Mouse (Mus musculus): ENCODE data around the gene Taf4. TPM values are rescaled to one million over a fixed set of nuclear protein-coding genes. Genes with fewer than 3 reads are reported as not detected.

Taf4 gene
- polyA plus RNA-seq, 1 experiment from 2014 or later, result 2.0 TPM

DNA sequence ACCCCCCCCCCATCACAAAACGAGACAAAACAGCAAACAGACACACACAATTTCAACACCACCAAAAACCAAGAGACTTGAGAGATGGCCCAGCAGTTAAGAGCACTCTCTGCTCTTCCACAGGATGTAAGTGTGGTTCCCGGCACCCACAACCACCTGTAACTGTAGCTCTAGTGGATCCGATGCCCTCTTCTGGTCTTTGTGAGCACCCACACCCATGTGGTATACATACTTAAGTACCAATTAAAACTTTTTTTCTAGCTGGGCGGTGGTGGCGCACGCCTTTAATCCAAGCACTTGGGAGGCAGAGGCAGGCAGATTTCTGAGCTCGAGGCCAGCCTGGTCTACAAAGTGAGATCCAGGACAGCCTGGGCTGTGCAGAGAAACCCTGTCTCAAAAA, 34.2 kb upstream of the Taf4 start:
- Histone ChIP-seq H3K27ac (no peak overlapping the region), H3K9me3 (replicated peaks) (no peaks in the 10 kb centered on the region), H3K4me3 (replicated peaks) (no peak overlapping the region), H3K4me1 (replicated peaks) (no peaks in the 10 kb centered on the region), H3K9ac (no peak overlapping the region), H3K36me3 (no peaks in the 10 kb centered on the region), H3K27me3 (peaks cover 8% of the 10 kb centered on the region; the same call in 1 of the 2 replicates), H3K4me2 (no peak overlapping the region)
- DNase-seq, result no peak
- no peak for ATAC-seq (ENCODE audit: low read depth)
- WGBS (ENCODE audit: insufficient replicate concordance), result 87% methylated on average over 7 of the region's 7 CpGs

DNA sequence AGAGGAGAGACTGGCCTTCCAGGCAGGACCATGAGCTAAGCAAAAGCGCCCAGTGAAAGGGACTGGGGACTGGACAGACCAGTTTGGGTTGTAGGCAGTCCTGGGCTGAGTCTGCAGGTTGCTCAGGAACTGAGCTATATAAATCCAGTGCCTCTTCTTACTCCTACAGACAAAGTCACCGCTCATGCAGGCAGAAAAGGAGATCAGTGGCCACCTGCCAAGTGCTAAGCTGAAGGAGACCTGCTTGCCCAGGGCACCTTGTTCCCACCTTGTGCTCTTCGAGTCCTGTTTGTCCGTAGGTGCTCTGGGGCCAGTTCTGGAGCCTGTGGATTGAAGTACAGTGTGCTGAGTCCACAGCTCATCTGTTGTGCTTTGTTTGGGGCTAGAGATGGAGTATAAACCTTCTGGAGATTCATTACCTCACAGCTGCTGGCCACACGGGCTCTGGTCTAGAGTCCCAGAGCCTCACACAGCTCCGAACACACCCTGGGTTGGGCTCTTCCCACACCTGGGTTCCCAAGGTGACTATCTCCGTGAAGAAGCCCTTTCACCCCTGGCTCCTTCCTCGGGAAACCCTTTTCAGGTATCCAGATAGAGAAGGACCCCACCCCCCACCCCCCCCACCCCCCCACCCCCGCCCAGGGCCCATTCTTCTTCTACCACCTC, 30.0 kb upstream of the Taf4 start:
- Histone ChIP-seq H3K4me2 (no peak overlapping the region), H3K9ac (no peak overlapping the region), H3K4me1 (replicated peaks) (no peaks in the 10 kb centered on the region), H3K4me3 (replicated peaks) (no peak overlapping the region), H3K9me3 (replicated peaks) (no peaks in the 10 kb centered on the region), H3K36me3 (no peaks in the 10 kb centered on the region), H3K27me3 (peaks cover 12% of the 10 kb centered on the region; the same call in 1 of the 2 replicates), H3K27ac (no peak overlapping the region)
- 39% methylated on average over 8 of the region's 9 CpGs for WGBS (ENCODE audit: insufficient replicate concordance)
- ATAC-seq (ENCODE audit: low read depth) (no peak), DNase-seq (no peak)

DNA sequence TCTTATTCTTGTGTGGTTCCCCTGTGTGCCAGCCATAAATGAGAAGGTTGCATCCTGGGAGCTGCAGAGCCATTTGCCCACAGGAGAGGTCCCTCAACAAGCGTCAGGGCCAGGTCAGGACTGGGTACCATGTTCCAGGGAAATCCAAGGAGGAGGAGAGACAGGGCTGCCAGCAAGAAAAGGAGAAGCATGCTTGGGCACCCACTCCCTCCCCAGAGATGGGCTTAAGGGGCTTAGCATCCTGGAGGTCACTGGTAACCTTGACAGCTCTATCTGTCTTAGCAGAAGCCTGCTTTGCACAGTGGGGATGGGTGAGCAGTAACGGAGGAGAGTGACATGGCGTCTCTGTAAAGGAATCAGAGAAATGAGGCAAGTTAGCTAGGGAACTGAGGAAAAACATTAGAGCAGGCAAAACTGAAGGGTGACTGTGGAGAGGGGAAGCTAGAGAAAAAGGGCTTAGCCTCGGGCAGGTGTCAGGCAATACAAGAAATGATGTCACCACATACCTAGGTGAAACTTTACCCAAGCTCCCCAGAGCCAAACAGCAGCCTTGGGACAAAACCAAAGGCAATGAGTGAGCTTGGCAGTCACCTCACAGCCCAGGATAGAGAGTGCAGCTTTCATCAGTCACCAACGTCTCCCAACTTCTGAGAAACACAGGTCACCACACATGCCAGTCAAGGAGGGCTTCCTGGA, 29.4 kb upstream of the Taf4 start:
- Histone ChIP-seq H3K4me2 (no peak overlapping the region), H3K4me3 (replicated peaks) (no peak overlapping the region), H3K36me3 (no peaks in the 10 kb centered on the region), H3K27ac (no peak overlapping the region), H3K27me3 (peaks cover 12% of the 10 kb centered on the region; the same call in 1 of the 2 replicates), H3K9ac (no peak overlapping the region), H3K9me3 (replicated peaks) (no peaks in the 10 kb centered on the region), H3K4me1 (replicated peaks) (no peaks in the 10 kb centered on the region)
- WGBS (ENCODE audit: insufficient replicate concordance), result 36% methylated on average over 5 of the region's 5 CpGs
- ATAC-seq (ENCODE audit: low read depth) (no peak), DNase-seq (no peak)

DNA sequence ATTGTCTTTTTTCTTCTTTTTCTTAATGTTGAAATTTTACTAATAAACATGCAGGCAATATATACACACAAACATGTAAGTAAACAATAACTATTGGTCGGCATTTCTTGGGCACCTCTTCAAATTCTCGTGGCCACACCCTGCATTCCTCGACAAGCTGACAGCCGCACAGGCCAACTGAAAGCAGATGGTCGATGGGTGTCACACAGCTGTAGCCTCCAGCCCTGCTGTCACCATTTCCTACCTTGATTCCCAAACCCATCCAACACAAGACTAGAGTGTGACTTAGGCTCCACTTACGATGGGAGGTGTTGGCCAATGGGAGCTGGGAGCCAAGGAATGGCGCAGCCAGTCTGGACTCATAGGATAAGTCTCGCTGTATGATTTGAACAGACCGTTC, 25.2 kb upstream of the Taf4 start:
- DNase-seq (no peak), ATAC-seq (ENCODE audit: low read depth) (no peak)
- Histone ChIP-seq H3K4me3 (replicated peaks) (no peak overlapping the region), H3K9me3 (replicated peaks) (no peaks in the 10 kb centered on the region), H3K4me2 (no peak overlapping the region), H3K36me3 (no peaks in the 10 kb centered on the region), H3K9ac (no peak overlapping the region), H3K27ac (no peak overlapping the region), H3K4me1 (replicated peaks) (no peaks in the 10 kb centered on the region), H3K27me3 (peaks cover 12% of the 10 kb centered on the region; the same call in 1 of the 2 replicates)
- WGBS (ENCODE audit: insufficient replicate concordance), result 76% methylated on average over 9 of the region's 9 CpGs

DNA sequence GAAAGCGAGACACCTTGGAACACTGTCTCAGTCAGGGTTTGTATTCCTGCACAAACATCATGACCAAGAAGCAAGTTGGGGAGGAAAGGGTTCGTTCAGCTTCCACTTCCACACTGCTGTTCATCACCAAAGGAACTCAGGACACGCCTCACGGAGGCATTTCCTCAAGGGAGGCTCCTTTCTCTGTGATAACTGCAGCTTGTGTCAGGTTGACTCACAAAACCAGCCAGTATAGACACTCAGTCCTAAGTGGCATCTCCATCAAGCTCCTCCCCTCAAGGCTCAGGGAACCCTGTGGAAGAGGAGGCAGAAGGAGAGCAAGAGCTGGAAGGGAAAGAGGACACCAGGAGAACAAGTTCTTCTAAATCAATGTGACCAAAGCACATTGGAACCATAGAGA, 22.0 kb upstream of the Taf4 start:
- Histone ChIP-seq H3K27ac (no peak overlapping the region), H3K36me3 (no peaks in the 10 kb centered on the region), H3K4me3 (replicated peaks) (no peak overlapping the region), H3K9ac (no peak overlapping the region), H3K27me3 (no peaks in the 10 kb centered on the region), H3K4me1 (replicated peaks) (no peaks in the 10 kb centered on the region), H3K4me2 (no peak overlapping the region), H3K9me3 (replicated peaks) (no peaks in the 10 kb centered on the region)
- DNase-seq, result no peak
- no peak for ATAC-seq (ENCODE audit: low read depth)
- WGBS (ENCODE audit: insufficient replicate concordance), result 38% methylated on average over 4 of the region's 4 CpGs

DNA sequence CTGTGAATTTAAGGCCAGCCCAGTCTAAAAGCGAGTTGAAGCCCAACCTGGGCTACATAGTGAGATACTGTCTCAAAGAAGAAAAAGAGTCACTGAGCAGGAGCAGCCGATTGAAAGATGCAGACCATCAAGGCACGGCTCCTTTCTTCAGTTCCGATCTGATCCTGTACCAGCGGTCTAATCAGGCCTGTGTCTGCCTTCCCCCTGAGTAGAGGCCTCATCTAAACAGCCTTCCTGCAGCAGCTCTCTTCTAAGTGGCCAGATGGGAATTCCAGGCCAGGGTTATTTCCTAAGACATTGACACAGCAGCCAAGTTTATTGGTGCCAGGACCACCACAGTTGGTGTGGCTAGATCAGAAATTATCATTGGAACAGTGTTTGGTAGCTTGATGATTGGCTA, 16.6 kb upstream of the Taf4 start:
- no peaks in the 10 kb centered on the region for H3K4me1 ChIP-seq (replicated peaks)
- H3K4me3 ChIP-seq (replicated peaks), result no peak overlapping the region

DNA sequence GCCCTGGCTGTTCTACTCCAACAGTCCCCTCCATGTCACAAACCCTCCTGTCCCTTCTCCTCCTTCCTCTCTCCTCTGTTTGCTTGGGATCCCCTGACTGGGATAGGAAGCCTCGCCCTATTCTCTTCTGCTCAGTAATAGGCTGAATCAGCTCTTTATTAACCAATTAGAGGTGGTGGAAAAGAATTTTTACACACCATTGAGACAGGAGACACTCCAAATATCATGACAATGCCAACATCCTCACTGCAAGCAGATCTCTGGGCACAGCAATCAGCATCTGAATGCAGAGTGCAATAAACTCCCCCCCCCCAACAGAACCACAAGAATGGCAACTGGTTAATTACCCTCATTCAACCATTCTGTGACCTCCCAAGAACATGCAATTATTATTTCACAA, 12.7 kb upstream of the Taf4 start:
- Histone ChIP-seq H3K4me1 (replicated peaks) (no peaks in the 10 kb centered on the region), H3K9ac (no peak overlapping the region), H3K27me3 (no peaks in the 10 kb centered on the region), H3K27ac (no peak overlapping the region), H3K4me3 (replicated peaks) (no peak overlapping the region), H3K9me3 (replicated peaks) (no peaks in the 10 kb centered on the region), H3K36me3 (no peaks in the 10 kb centered on the region), H3K4me2 (no peak overlapping the region)
- DNase-seq (no peak), ATAC-seq (ENCODE audit: low read depth) (no peak)
- WGBS (ENCODE audit: insufficient replicate concordance), result 60% methylated on average over 1 of the region's 1 CpGs

More for the DNA sequence above, 16.6 kb upstream of the Taf4 start:
- H3K9me3 ChIP-seq (replicated peaks), result no peaks in the 10 kb centered on the region
- H3K4me2 ChIP-seq, result no peak overlapping the region
- no peak overlapping the region for H3K27ac ChIP-seq
- no peak overlapping the region for H3K9ac ChIP-seq
- ATAC-seq (ENCODE audit: low read depth) (no peak), DNase-seq (no peak)
- no peaks in the 10 kb centered on the region for H3K36me3 ChIP-seq
- 75% methylated on average over 5 of the region's 5 CpGs for WGBS (ENCODE audit: insufficient replicate concordance)
- H3K27me3 ChIP-seq, result no peaks in the 10 kb centered on the region

DNA sequence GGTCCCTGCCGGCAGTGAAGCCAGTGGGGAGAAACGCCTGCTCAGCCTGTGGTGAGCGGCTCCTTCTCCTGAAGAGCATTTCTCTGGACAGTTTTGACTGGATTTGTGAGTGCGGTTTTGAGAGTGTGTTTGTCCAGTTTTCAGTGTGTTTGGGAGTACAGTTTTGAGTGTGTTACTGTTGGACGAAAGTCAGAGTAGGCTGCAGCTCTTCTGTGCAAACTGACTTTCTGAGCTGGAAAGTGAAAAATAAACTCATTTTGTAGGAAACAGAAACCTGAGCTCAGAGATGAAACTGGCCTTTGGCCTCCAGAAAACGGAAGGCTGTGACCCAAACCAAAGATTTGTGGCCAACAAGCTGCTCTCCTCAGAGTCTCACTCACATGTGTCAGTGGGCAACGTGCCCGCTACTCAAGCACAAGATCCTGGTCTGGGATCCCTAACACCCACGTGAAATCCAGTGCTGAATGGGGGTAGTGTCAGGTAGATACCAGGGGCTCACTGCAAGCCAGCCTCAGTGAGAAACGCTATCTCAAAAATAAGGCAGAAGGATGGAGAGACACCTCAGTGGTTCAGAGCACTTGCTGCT, 10.1 kb upstream of the Taf4 start:
- H3K27me3 ChIP-seq, result no peaks in the 10 kb centered on the region
- DNase-seq, result no peak
- H3K9ac ChIP-seq, result no peak overlapping the region
- H3K27ac ChIP-seq, result no peak overlapping the region
- ATAC-seq (ENCODE audit: low read depth), result no peak
- WGBS (ENCODE audit: insufficient replicate concordance), result 61% methylated on average over 10 of the region's 10 CpGs
- H3K4me1 ChIP-seq (replicated peaks), result no peaks in the 10 kb centered on the region
- H3K9me3 ChIP-seq (replicated peaks), result no peaks in the 10 kb centered on the region
- H3K4me3 ChIP-seq (replicated peaks), result no peak overlapping the region
- H3K36me3 ChIP-seq, result no peaks in the 10 kb centered on the region
- H3K4me2 ChIP-seq, result no peak overlapping the region

DNA sequence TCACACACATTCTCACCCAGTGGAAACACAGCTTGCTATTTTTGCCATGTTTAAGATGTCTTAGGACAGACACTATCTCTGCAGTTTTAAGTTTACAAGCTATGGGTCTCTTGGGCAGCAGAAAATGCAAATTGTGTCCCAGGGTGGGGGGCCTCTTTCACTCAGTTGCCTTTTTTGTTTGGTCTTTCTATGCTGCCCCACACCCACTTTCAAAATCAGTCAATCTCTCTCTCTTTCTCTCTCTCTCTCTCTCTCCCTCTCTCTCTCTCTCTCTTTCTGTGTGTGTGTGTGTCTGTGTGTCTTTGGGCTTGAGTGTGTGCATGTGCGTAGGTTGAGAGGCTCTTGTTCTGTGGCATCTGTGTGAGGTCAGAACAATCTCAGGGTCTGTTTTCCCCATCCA, 9.2 kb upstream of the Taf4 start:
- Histone ChIP-seq H3K9me3 (replicated peaks) (no peaks in the 10 kb centered on the region), H3K4me1 (replicated peaks) (no peaks in the 10 kb centered on the region), H3K4me3 (replicated peaks) (no peak overlapping the region), H3K36me3 (no peaks in the 10 kb centered on the region), H3K27me3 (no peaks in the 10 kb centered on the region), H3K9ac (no peak overlapping the region), H3K27ac (no peak overlapping the region), H3K4me2 (no peak overlapping the region)
- no peak for ATAC-seq (ENCODE audit: low read depth)
- WGBS (ENCODE audit: insufficient replicate concordance), result 54% methylated on average over 1 of the region's 1 CpGs
- DNase-seq, result no peak

DNA sequence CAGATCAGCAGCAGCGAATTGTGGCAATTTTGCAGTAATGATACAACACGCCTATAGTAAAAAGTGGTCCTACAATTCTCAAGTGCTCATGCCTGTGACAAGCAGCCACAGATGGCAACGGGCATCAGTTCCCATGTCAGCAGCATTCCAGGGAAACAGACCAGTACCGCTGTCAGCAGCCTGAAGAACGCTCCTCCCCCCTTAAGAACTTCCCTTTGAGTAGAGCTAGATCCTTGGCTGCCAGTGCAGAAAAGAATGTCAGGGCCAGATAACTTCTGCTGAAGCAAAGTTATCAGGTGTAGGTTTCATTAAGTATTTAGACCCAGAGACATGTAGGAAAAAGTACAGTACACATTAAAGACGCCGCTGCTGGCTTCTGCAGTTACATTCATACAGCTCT, 8.4 kb upstream of the Taf4 start:
- DNase-seq, result no peak
- no peak overlapping the region for H3K27ac ChIP-seq
- WGBS (ENCODE audit: insufficient replicate concordance), result 43% methylated on average over 7 of the region's 7 CpGs
- H3K4me1 ChIP-seq (replicated peaks), result no peaks in the 10 kb centered on the region
- H3K4me3 ChIP-seq (replicated peaks), result no peak overlapping the region
- H3K36me3 ChIP-seq, result no peaks in the 10 kb centered on the region
- H3K27me3 ChIP-seq, result no peaks in the 10 kb centered on the region
- no peaks in the 10 kb centered on the region for H3K9me3 ChIP-seq (replicated peaks)
- no peak overlapping the region for H3K9ac ChIP-seq
- no peak for ATAC-seq (ENCODE audit: low read depth)
- no peak overlapping the region for H3K4me2 ChIP-seq

DNA sequence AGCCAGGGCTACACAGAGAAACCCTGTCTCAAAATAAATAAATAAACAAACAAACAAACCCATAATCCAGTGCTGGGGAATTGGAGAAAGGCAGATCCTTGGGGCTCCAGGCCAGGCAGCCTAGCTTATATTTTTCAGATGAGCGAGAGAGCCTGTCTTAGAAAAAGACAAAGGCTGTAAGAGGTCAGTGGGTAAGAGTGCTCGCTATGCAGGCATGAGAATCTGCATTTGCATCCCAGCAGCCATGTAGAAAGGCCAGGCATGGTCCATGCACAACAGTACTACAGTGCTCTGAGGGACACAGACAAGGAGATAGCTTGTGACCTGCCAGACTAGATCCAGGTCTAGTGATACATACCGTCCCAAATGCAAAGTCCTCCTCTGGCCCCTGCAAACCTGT, 6.3 kb upstream of the Taf4 start:
- DNase-seq (no peak), ATAC-seq (ENCODE audit: low read depth) (no peak)
- H3K4me1 ChIP-seq (replicated peaks), result peaks cover 7% of the 10 kb centered on the region
- no peaks in the 10 kb centered on the region for H3K27me3 ChIP-seq
- no peak overlapping the region for H3K27ac ChIP-seq
- no peak overlapping the region for H3K4me3 ChIP-seq (replicated peaks)
- no peak overlapping the region for H3K4me2 ChIP-seq
- WGBS (ENCODE audit: insufficient replicate concordance), result 72% methylated on average over 3 of the region's 3 CpGs
- no peaks in the 10 kb centered on the region for H3K9me3 ChIP-seq (replicated peaks)
- H3K9ac ChIP-seq, result no peak overlapping the region
- H3K36me3 ChIP-seq, result no peaks in the 10 kb centered on the region

DNA sequence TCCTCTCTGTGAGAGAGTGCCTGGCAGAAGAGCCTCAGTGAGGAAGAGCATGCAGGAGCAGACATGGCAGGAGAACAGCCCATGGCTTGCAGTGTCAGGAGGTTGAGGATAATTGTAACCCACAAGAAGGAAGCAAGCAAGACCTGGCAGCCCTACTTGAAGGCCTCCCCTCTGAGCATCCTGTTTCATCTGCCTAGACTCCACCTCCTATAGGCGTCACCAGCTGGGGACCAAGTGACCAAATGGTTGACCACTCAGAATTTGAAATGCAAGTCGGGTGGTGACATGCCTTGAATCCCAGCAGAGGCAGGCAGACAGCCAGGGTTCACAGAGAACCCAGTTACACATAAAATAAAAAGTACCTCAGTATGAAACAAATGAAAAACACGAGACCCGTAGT, 4.2 kb upstream of the Taf4 start:
- no peak overlapping the region for H3K4me3 ChIP-seq (replicated peaks)
- no peak overlapping the region for H3K4me2 ChIP-seq
- no peak overlapping the region for H3K27ac ChIP-seq
- no peak for DNase-seq
- ATAC-seq (ENCODE audit: low read depth), result no peak
- H3K27me3 ChIP-seq, result no peaks in the 10 kb centered on the region
- no peak overlapping the region for H3K9ac ChIP-seq
- H3K4me1 ChIP-seq (replicated peaks), result peaks cover 12% of the 10 kb centered on the region
- no peaks in the 10 kb centered on the region for H3K36me3 ChIP-seq
- no peaks in the 10 kb centered on the region for H3K9me3 ChIP-seq (replicated peaks)
- WGBS (ENCODE audit: insufficient replicate concordance), result 45% methylated on average over 4 of the region's 4 CpGs
